Mouse (Mus musculus) liver, postnatal 0 days (tissue): Measurements from ENCODE around the gene 4930512M02Rik. TPM values are rescaled to one million over a fixed set of nuclear protein-coding genes. Genes with fewer than 3 reads are reported as not detected.
"Not testable (repeated sequence)": the region's sequence is repeated elsewhere in the genome, so short reads cannot be mapped to it uniquely, and the experiment has no call there.

ENCODE experiments used
- ATAC-seq: fragments of 200-750 bp; cut with Nextera tagmentation; 2 replicates; pipeline ENCODE4 v1.8.0; 2017; ENCODE audit warnings: mild to moderate bottlenecking, moderate library complexity
- DNase-seq: peaks from one replicate; pipeline ENCODE4 v3.0.0-alpha.2; 2016
- H3K27ac ChIP-seq: fragments of 300-500 bp; sonication (generic); 2 replicates; pipeline ENCODE4 v1.5.1; 2014; ENCODE audit warnings: antibody characterized with exemption, moderate library complexity, mild to moderate bottlenecking, low read depth
- H3K27me3 ChIP-seq: fragments of 300-500 bp; sonication (generic); 2 replicates; pipeline ENCODE4 v1.6.1; 2014; ENCODE audit warnings: low read length, control low read depth, mixed read lengths; ENCODE audit not compliant: insufficient read depth
- H3K36me3 ChIP-seq: fragments of 300-500 bp; sonication (generic); replicated peaks from 2 replicates; pipeline ENCODE4 v1.6.1; 2014; ENCODE audit warnings: mild to moderate bottlenecking, control low read depth, low read length, moderate library complexity, mixed read lengths; ENCODE audit not compliant: insufficient read depth
- H3K4me1 ChIP-seq: fragments of 300-500 bp; sonication (generic); 2 replicates; pipeline ENCODE4 v1.6.1; 2014; ENCODE audit warnings: antibody characterized with exemption, mild to moderate bottlenecking, control low read depth; ENCODE audit not compliant: insufficient read depth
- H3K4me2 ChIP-seq: fragments of 300-500 bp; sonication (generic); 2 replicates; pipeline ENCODE4 v1.6.1; 2014; ENCODE audit warnings: low read depth, mild to moderate bottlenecking, low read length, moderate library complexity, mixed read lengths
- H3K4me3 ChIP-seq: fragments of 300-500 bp; sonication (generic); 2 replicates; pipeline ENCODE4 v1.5.1; 2014; ENCODE audit warnings: low read depth, low read length
- H3K9ac ChIP-seq: fragments of 300-500 bp; sonication (generic); replicated peaks from 2 replicates; pipeline ENCODE4 v1.6.1; 2014; ENCODE audit warnings: mild to moderate bottlenecking, moderate library complexity
- H3K9me3 ChIP-seq: fragments of 300-500 bp; sonication (generic); 2 replicates; pipeline ENCODE4 v1.6.1; 2016; ENCODE audit warnings: mild to moderate bottlenecking, control low read depth, low read length, mixed read lengths
- CTCF ChIP-seq: sonication (generic); IDR thresholded peaks from 2 replicates; pipeline ENCODE4 v1.5.1; 2016; ENCODE audit warnings: antibody characterized with exemption, low read depth
- EP300 ChIP-seq: IDR thresholded peaks from 2 replicates; pipeline ENCODE4 v1.6.1; 2016; ENCODE audit warnings: antibody characterized with exemption, low read depth, mild to moderate bottlenecking
- WGBS: fragments of 180-500 bp; shearing (Covaris S2); extraction: QIAGEN DNeasy Blood & Tissue Kit; methylation state at CpG from one replicate; pipeline ENCODE4 v1.1.7; 2014; ENCODE audit not compliant: insufficient replicate concordance; 5-methylcytosine and 5-hydroxymethylcytosine counted together
- polyA plus RNA-seq: library from polyadenylated mRNA; unstranded; fragments of >200 nt; fragmentation: Nextera tagmentation; extraction: Ambion mirVana; gene quantifications from 2 replicates; pipeline ENCODE4 v1.2.1, GENCODE M21; 2015

4930512M02Rik gene
- not detected in 2 replicates for polyA plus RNA-seq

GRCm38 (mm10) chr11:11627735-11628134 is at the start of gene 4930512M02Rik:
Gene 4930512M02Rik (minus strand): TSS chr11:11627835.
- not testable (repeated sequence) for H3K4me2 ChIP-seq, ATAC-seq, H3K4me1 ChIP-seq, H3K9me3 ChIP-seq, H3K27me3 ChIP-seq, H3K4me3 ChIP-seq, H3K9ac ChIP-seq, H3K36me3 ChIP-seq, DNase-seq, H3K27ac ChIP-seq
- WGBS, result 83% methylated on average over 2 of the region's 4 CpGs

DNA sequence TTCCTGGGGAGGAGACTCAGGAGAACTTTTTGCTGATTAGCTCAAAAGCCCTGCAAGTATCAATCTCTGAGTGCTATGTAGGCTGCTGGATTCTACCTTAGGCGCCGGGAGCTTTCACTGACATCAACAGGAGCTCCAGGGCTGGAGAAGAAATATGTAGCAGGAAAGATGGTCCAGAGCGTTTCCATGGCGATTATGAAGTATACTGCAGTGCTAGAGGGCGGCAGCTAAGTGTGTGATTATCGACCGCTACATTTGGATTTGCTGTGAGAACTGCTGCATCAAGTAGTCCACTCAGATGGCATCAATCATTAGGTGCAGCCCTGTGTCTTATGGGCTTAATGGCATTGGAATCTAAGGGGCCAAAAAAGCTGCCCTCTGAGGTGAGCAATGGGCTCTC is 49.5 kb upstream of the 4930512M02Rik start:
- ATAC-seq, result no peak
- Histone ChIP-seq H3K4me3 (no peak overlapping the region), H3K4me1 (peaks cover 6% of the 10 kb centered on the region; the same call in 1 of the 2 replicates), H3K9ac (no peak overlapping the region), H3K27me3 (no peaks in the 10 kb centered on the region), H3K27ac (no peak overlapping the region), H3K36me3 (no peaks in the 10 kb centered on the region), H3K9me3 (no peaks in the 10 kb centered on the region), H3K4me2 (no peak overlapping the region)
- WGBS, result 86% methylated on average over 7 of the region's 7 CpGs
- TF ChIP-seq EP300 (no peak), CTCF (no peak)
- no peak for DNase-seq

DNA sequence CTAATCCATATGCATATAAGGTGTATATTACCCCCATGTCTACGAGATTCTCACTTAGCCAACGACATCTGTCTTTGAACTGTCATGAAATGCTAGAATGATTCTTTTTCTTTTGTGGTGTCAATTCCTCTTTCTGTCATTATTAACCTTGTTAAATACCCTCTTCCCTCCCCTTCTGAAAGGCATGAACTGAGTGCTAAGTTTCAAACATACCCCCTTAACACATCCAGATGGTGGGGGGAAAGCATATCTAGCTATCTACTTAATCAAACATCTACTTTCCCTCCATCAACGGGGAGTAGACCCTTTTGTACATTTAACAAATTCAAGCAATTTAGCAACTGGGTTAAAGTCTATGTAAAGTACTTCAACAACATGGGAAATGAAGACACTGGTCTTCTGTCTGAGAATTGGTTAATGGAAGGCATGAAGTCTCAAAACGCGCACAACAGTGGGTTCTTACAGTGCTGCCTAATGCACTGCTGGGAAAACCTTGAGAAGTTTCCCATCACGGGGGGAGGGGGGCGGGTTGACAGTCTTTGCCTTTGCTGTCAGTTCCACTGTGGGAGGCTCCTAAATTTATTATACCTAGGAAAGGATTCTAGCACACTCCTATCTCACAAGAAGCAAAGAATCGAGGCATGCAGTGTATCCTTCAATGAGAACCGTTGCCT is 48.6 kb upstream of the 4930512M02Rik start:
- Histone ChIP-seq H3K9ac (no peak overlapping the region), H3K9me3 (no peaks in the 10 kb centered on the region), H3K4me2 (no peak overlapping the region), H3K27ac (no peak overlapping the region), H3K36me3 (no peaks in the 10 kb centered on the region), H3K27me3 (no peaks in the 10 kb centered on the region), H3K4me3 (no peak overlapping the region), H3K4me1 (peaks cover 6% of the 10 kb centered on the region; the same call in 1 of the 2 replicates)
- no peak for TF ChIP-seq CTCF
- no peak for TF ChIP-seq EP300
- DNase-seq (no peak), ATAC-seq (no peak)
- 74% methylated on average over 9 of the region's 9 CpGs for WGBS

GRCm38 (mm10) chr11:11675063-11675462 is 47.4 kb upstream of the 4930512M02Rik start:
- TF ChIP-seq CTCF (no peak), EP300 (no peak)

GRCm38 (mm10) chr11:11672974-11673373 is 45.3 kb upstream of the 4930512M02Rik start:
- no peak overlapping the region for H3K27ac ChIP-seq
- ATAC-seq (no peak), DNase-seq (no peak)
- H3K4me1 ChIP-seq, result no peaks in the 10 kb centered on the region
- TF ChIP-seq EP300 (no peak), CTCF (no peak)
- no peaks in the 10 kb centered on the region for H3K9me3 ChIP-seq
- H3K4me3 ChIP-seq, result no peak overlapping the region
- H3K9ac ChIP-seq, result no peak overlapping the region
- H3K27me3 ChIP-seq, result no peaks in the 10 kb centered on the region
- no peaks in the 10 kb centered on the region for H3K36me3 ChIP-seq
- 72% methylated on average over 4 of the region's 4 CpGs for WGBS
- H3K4me2 ChIP-seq, result no peak overlapping the region

More at GRCm38 (mm10) chr11:11675063-11675462, 47.4 kb upstream of the 4930512M02Rik start:
- H3K4me2 ChIP-seq, result no peak overlapping the region
- H3K4me1 ChIP-seq, result peaks cover 6% of the 10 kb centered on the region; the same call in 1 of the 2 replicates
- H3K4me3 ChIP-seq, result no peak overlapping the region
- ATAC-seq, result no peak
- H3K36me3 ChIP-seq, result no peaks in the 10 kb centered on the region
- no peak for DNase-seq
- no peaks in the 10 kb centered on the region for H3K9me3 ChIP-seq
- no peak overlapping the region for H3K27ac ChIP-seq
- no peak overlapping the region for H3K9ac ChIP-seq
- no peaks in the 10 kb centered on the region for H3K27me3 ChIP-seq

DNA sequence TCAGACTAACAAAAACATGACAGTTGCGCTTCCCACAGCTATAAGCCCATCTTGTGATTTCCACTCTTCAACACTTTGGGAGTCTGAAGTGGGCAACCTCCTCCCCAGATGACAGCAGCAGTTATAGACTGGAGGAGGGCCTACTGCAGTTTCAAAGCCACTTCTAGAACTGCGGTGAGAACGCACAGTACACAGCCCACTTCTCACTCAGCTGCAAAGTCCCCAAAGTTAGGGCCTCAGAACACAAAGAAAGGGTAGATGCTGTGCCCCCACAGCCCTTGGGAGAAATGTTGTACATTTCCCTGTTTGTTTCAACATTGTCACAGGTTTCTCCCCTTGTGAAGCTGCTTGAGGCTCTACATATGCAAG is 40.3 kb upstream of the 4930512M02Rik start:
- Histone ChIP-seq H3K27me3 (no peaks in the 10 kb centered on the region), H3K4me1 (no peaks in the 10 kb centered on the region), H3K36me3 (no peaks in the 10 kb centered on the region), H3K9ac (no peak overlapping the region), H3K4me3 (no peak overlapping the region), H3K4me2 (no peak overlapping the region; the same call in 1 of the 2 replicates), H3K9me3 (no peaks in the 10 kb centered on the region), H3K27ac (peak overlapping the region; percentile 60)
- 59% methylated on average over 3 of the region's 3 CpGs for WGBS
- no peak for ATAC-seq
- TF ChIP-seq EP300, result no peak
- no peak for TF ChIP-seq CTCF
- DNase-seq, result no peak
